Mouse (Mus musculus): ENCODE results near the gene Fam126b. TPM values are rescaled to one million over a fixed set of nuclear protein-coding genes. Genes with fewer than 3 reads are reported as not detected.

Gene Fam126b
- polyA plus RNA-seq, 1 experiment from 2014 or later: 6.2 TPM

DNA sequence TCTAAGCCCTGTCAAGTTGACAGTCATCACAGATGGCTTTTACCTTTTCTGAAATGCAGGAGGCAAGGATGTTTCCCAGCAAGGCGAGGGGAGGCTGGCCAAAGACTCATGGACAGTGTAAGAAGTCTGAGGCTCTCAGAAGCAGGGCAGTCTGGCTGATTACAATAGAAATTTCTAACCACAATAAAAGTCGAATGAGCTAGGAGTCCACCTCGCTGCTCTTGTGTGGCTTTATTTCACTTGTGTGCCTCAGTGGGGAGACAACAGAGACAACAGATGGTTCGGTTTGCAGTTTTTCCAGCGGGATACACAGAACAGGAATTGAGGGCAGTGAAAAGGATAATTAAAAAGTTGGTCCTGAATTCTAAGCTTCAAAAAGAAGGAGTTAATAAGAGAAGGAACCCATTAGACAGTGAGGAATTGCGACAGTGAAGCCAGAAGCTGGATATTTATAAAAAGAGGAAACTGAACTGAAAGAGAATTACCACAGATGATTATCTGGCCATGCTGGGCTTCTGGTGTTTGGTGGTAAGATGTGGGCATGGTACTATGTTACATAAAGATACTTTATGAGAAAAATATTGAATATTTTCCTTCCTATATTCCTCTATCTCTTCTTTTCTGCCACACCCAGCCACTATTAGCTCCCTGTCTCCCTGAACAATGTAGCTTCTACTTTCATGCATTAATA is 32.0 kb upstream of the Fam126b start:
- Histone ChIP-seq H3K27me3 (replicated peaks; ENCODE audit: control insufficient read depth, insufficient read depth, low read length) (no peaks in the 10 kb centered on the region), H3K27ac (ENCODE audit: low read depth, low read length) (no peak overlapping the region), H3K4me2 (replicated peaks; ENCODE audit: low read depth) (no peak overlapping the region), H3K4me1 (replicated peaks; ENCODE audit: control insufficient read depth, insufficient read depth, low read length) (peaks cover 4% of the 10 kb centered on the region; the same call in 1 of the 2 replicates), H3K9ac (ENCODE audit: low read depth, low read length) (no peak overlapping the region), H3K36me3 (ENCODE audit: control insufficient read depth, insufficient read depth) (no peaks in the 10 kb centered on the region), H3K4me3 (ENCODE audit: low read depth, low read length) (no peak overlapping the region), H3K9me3 (ENCODE audit: control insufficient read depth) (0 out of 2 replicates have a peak, but pooled peaks cover 4% of the 10 kb centered on the region)
- no peak for ATAC-seq
- WGBS: 74% methylated on average over 6 of the region's 6 CpGs
- no peak for TF ChIP-seq CTCF (IDR thresholded peaks at IDR 0.05; ENCODE audit: low read depth)

DNA sequence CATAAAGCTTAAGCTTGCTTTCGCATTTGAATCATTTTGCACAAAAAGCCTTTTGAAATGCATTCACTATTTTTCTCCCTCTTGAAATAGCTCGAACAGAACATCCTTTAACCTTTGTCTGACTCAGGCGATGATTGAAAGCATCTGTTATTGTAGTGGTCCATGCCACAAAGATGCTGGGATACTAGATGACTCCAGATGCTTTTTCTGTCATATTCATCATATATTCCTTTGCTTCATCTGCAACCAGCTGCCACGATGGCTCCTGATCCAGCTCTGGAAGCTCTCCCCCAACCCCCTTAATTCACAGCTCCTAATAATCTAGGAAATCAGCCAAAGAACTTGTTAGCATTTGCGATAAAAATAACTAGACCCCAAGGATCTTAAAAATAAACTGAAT is 31.0 kb upstream of the Fam126b start:
- H3K9ac ChIP-seq (ENCODE audit: low read depth, low read length): no peak overlapping the region
- H3K27me3 ChIP-seq (replicated peaks; ENCODE audit: control insufficient read depth, insufficient read depth, low read length): no peaks in the 10 kb centered on the region
- WGBS: 61% methylated on average over 5 of the region's 5 CpGs
- H3K36me3 ChIP-seq (ENCODE audit: control insufficient read depth, insufficient read depth): no peaks in the 10 kb centered on the region
- no peak overlapping the region for H3K27ac ChIP-seq (ENCODE audit: low read depth, low read length)
- H3K4me1 ChIP-seq (replicated peaks; ENCODE audit: control insufficient read depth, insufficient read depth, low read length): peaks cover 4% of the 10 kb centered on the region; the same call in 1 of the 2 replicates
- no peak overlapping the region for H3K4me3 ChIP-seq (ENCODE audit: low read depth, low read length)
- 0 out of 2 replicates have a peak, but pooled peaks cover 4% of the 10 kb centered on the region for H3K9me3 ChIP-seq (ENCODE audit: control insufficient read depth)
- no peak overlapping the region for H3K4me2 ChIP-seq (replicated peaks; ENCODE audit: low read depth)
- TF ChIP-seq CTCF (IDR thresholded peaks at IDR 0.05; ENCODE audit: low read depth): no peak
- ATAC-seq: no peak

DNA sequence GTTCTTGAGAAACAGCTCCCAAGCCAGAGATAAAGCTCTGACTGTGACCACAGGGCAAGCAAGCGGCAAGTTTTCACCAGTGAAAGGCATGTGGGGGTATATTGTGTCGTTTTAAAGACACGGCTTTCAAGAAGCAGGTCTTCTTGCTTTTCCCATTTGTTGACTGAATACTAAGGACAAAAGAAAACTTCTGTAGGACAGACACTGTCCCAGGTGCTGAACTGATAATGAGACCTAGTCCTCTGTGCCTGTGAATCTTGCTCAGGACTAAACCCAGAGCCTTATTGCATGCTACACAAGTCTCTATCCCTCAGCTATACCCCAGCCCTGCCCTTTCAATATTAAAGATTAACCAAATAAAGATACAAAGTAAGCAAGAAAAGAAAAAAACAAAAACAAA is 30.1 kb upstream of the Fam126b start:
- 0 out of 2 replicates have a peak, but pooled peaks cover 4% of the 10 kb centered on the region for H3K9me3 ChIP-seq (ENCODE audit: control insufficient read depth)
- no peak for TF ChIP-seq CTCF (IDR thresholded peaks at IDR 0.05; ENCODE audit: low read depth)
- no peak overlapping the region for H3K4me3 ChIP-seq (ENCODE audit: low read depth, low read length)
- H3K27ac ChIP-seq (ENCODE audit: low read depth, low read length): peak overlapping the region; percentile 5; the same call in 1 of the 2 replicates
- H3K4me1 ChIP-seq (replicated peaks; ENCODE audit: control insufficient read depth, insufficient read depth, low read length): peaks cover 4% of the 10 kb centered on the region; the same call in 1 of the 2 replicates
- WGBS: 56% methylated on average over 3 of the region's 3 CpGs
- no peaks in the 10 kb centered on the region for H3K36me3 ChIP-seq (ENCODE audit: control insufficient read depth, insufficient read depth)
- ATAC-seq: no peak
- no peaks in the 10 kb centered on the region for H3K27me3 ChIP-seq (replicated peaks; ENCODE audit: control insufficient read depth, insufficient read depth, low read length)
- no peak overlapping the region for H3K9ac ChIP-seq (ENCODE audit: low read depth, low read length)
- H3K4me2 ChIP-seq (replicated peaks; ENCODE audit: low read depth): no peak overlapping the region

DNA sequence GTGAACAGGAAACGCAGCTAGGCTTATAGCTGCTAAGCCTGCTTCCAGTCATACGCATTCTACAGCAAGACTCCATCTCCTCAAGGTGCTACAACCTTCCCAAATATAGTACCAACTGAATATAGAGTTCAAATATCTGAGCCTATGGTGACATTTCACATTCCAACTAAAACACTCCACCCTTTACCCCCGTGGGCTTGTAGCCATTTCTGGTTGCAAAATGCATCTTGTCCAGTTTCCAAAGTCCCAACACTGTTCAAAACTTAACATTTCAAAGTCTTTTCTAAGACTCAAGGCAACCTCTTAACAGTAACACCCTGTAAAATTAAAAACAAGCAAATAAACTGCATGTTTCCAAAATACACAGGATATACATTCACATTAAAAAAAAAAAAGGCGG is 29.0 kb upstream of the Fam126b start:
- Histone ChIP-seq H3K4me1 (replicated peaks; ENCODE audit: control insufficient read depth, insufficient read depth, low read length) (peaks cover 6% of the 10 kb centered on the region; the same call in 1 of the 2 replicates), H3K4me2 (replicated peaks; ENCODE audit: low read depth) (no peak overlapping the region), H3K27ac (ENCODE audit: low read depth, low read length) (0 out of 2 replicates have a peak overlapping the region, but pooled peaks have one; percentile 5), H3K27me3 (replicated peaks; ENCODE audit: control insufficient read depth, insufficient read depth, low read length) (no peaks in the 10 kb centered on the region), H3K9me3 (ENCODE audit: control insufficient read depth) (0 out of 2 replicates have a peak, but pooled peaks cover 4% of the 10 kb centered on the region), H3K4me3 (ENCODE audit: low read depth, low read length) (no peak overlapping the region), H3K9ac (ENCODE audit: low read depth, low read length) (no peak overlapping the region), H3K36me3 (ENCODE audit: control insufficient read depth, insufficient read depth) (no peaks in the 10 kb centered on the region)
- no peak for ATAC-seq
- TF ChIP-seq CTCF (IDR thresholded peaks at IDR 0.05; ENCODE audit: low read depth): no peak
- 86% methylated on average over 4 of the region's 4 CpGs for WGBS

DNA sequence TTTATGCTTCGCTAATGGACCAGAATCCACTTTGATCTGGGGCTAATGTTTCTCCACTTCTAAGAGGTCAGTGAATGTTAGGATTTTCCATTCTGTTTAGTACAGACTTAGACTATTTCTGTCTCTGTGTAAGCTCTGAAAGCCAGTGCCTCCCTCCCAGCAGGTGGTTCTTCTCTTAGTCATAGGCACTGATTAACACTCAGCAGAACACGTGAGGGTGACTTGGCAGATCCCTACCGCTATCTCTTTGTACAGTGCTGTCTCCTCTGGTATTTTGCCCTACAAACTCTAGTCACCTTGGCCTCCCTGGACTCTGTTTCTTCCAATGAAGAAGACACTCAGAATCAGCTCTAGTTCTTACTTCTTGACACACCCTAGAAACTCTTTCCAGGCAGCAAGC is 28.3 kb upstream of the Fam126b start:
- no peak for TF ChIP-seq CTCF (IDR thresholded peaks at IDR 0.05; ENCODE audit: low read depth)
- Histone ChIP-seq H3K27me3 (replicated peaks; ENCODE audit: control insufficient read depth, insufficient read depth, low read length) (no peaks in the 10 kb centered on the region), H3K36me3 (ENCODE audit: control insufficient read depth, insufficient read depth) (no peaks in the 10 kb centered on the region), H3K4me3 (ENCODE audit: low read depth, low read length) (no peak overlapping the region), H3K9ac (ENCODE audit: low read depth, low read length) (no peak overlapping the region), H3K9me3 (ENCODE audit: control insufficient read depth) (0 out of 2 replicates have a peak, but pooled peaks cover 4% of the 10 kb centered on the region), H3K27ac (ENCODE audit: low read depth, low read length) (no peak overlapping the region), H3K4me2 (replicated peaks; ENCODE audit: low read depth) (no peak overlapping the region), H3K4me1 (replicated peaks; ENCODE audit: control insufficient read depth, insufficient read depth, low read length) (peaks cover 6% of the 10 kb centered on the region; the same call in 1 of the 2 replicates)
- WGBS: 48% methylated on average over 3 of the region's 3 CpGs
- peak; percentile 88 for ATAC-seq

DNA sequence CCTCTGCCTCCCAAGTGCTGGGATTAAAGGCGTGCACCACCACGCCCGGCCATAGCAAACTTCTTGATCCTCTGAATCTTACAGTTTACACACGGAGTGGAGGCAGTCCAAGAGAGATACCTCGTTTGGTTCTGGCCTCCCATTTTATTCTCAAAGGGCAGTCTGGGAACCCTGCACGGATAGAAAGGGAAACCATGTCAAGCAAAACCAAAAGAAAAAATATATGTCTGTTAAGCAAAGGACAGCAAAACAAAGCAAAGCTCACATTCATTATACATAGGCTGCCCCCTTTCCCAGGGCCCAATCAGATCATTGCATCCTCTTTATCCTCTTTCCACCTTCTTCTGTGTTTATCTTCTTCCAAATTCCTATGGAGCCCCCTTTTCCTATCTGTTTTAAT is 27.7 kb upstream of the Fam126b start:
- no peak for TF ChIP-seq CTCF (IDR thresholded peaks at IDR 0.05; ENCODE audit: low read depth)
- Histone ChIP-seq H3K27ac (ENCODE audit: low read depth, low read length) (no peak overlapping the region), H3K36me3 (ENCODE audit: control insufficient read depth, insufficient read depth) (no peaks in the 10 kb centered on the region), H3K9me3 (ENCODE audit: control insufficient read depth) (0 out of 2 replicates have a peak, but pooled peaks cover 1% of the 10 kb centered on the region), H3K4me2 (replicated peaks; ENCODE audit: low read depth) (no peak overlapping the region), H3K27me3 (replicated peaks; ENCODE audit: control insufficient read depth, insufficient read depth, low read length) (no peaks in the 10 kb centered on the region), H3K4me3 (ENCODE audit: low read depth, low read length) (no peak overlapping the region), H3K4me1 (replicated peaks; ENCODE audit: control insufficient read depth, insufficient read depth, low read length) (peaks cover 6% of the 10 kb centered on the region; the same call in 1 of the 2 replicates), H3K9ac (ENCODE audit: low read depth, low read length) (no peak overlapping the region)
- WGBS: 64% methylated on average over 6 of the region's 6 CpGs
- ATAC-seq: no peak

Measured in intestine, postnatal 0 days (tissue).